ENCODE assay signal across 8 mouse cellular contexts in the genomic region with DNA sequence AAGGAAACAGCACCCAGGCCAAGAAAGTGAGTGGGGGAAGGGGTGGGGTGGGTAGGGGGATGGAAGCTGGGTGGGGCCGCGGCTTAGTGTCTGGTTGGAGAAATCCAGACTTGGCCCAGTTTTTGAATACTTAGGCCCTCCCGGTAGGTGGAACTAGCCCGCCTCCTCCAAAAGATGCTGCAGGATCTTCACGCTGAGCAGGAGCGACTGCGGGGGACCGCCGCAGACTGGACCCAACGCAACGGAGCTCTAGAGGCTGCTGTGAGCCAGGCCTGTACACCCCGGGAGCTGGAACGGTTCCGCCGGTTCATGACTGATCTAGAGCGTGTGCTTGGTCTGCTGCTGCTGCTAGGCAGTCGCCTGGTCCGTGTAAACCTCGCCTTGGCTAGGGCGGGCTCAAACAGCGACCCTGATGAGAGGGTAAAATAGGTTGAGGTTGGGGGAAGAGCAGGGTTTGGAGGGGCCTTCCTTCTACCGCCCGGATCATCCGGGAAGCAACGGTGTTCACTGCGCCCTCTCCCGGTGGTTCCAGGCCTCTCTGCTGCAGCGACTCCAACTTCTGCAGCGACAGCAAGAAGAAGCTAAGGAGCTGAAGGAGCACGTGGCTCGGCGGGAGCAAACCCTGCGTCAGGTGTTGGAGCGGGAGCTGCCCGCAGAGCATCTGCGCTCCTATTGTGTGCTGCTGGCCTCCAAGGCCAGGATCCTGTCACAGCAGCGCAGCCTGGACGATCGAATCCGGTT. TPM values are rescaled to one million over a fixed set of nuclear protein-coding genes. Genes with fewer than 3 reads are reported as not detected.
DNase-seq lines count a peak whose midpoint lies in the region; ATAC-seq and TF ChIP-seq lines count a peak whose summit lies in the region.

No protein-coding gene starts in this region.

- H3K4me1 ChIP-seq in forebrain, embryonic 14.5 days (ENCODE audit: control insufficient read depth, insufficient read depth, low read length), result peaks cover 18% of the 10 kb centered on the region
- H3K4me1 ChIP-seq in heart, postnatal 0 days (ENCODE audit: control insufficient read depth, insufficient read depth), result no peaks in the 10 kb centered on the region
- H3K4me1 ChIP-seq in liver, embryonic 14.5 days (replicated peaks; ENCODE audit: control insufficient read depth in 2 of 2, insufficient read depth in 2 of 2, low read length in 1 of 2), result peaks cover 0 to 5% of the 10 kb centered on the region in 2 experiments; a peak in 2 of 4 replicates
- peaks cover 13% of the 10 kb centered on the region for H3K4me1 ChIP-seq in neural tube, embryonic 11.5 days (ENCODE audit: control insufficient read depth, insufficient read depth, low read length)
- H3K4me1 ChIP-seq in testis, adult 2 months (ENCODE audit: control insufficient read depth, insufficient read depth, low read length), result peaks cover 28% of the 10 kb centered on the region

- peak overlapping the region; percentile 28 for H3K4me3 ChIP-seq in forebrain, embryonic 14.5 days (ENCODE audit: low read depth, low read length)
- H3K4me3 ChIP-seq in heart, postnatal 0 days (ENCODE audit: low read depth, low read length), result peak overlapping the region; percentile 25
- H3K4me3 ChIP-seq in liver, embryonic 14.5 days (ENCODE audit: insufficient read depth in 1 of 2, low read depth in 2 of 2, low read length in 2 of 2), result 0 out of 4 replicates have a peak overlapping the region, but pooled peaks of 1 of the 2 experiments have one; percentile 7
- peak overlapping the region; percentile 26 for H3K4me3 ChIP-seq in neural tube, embryonic 11.5 days (ENCODE audit: low read depth, low read length)
- peak overlapping the region; percentile 52 for H3K4me3 ChIP-seq in testis, adult 2 months (ENCODE audit: control insufficient read depth, low read depth, low read length)

- peak; percentile 71 for TF ChIP-seq CTCF in heart, postnatal 0 days (IDR thresholded peaks at IDR 0.05; ENCODE audit: low read depth)
- peak; percentile 90 for TF ChIP-seq CTCF in liver, embryonic 14.5 days (IDR thresholded peaks at IDR 0.05; ENCODE audit: low read depth)
- TF ChIP-seq CTCF in testis, adult 2 months (IDR thresholded peaks at IDR 0.05; ENCODE audit: control insufficient read depth, insufficient read depth, insufficient replicate concordance, low read depth, low read length), result peak; percentile 69; the same call in 1 of the 2 replicates

- H3K27me3 ChIP-seq in forebrain, embryonic 14.5 days (replicated peaks; ENCODE audit: control insufficient read depth, insufficient read depth, low read length), result peaks cover 51% of the 10 kb centered on the region
- peaks cover 67% of the 10 kb centered on the region for H3K27me3 ChIP-seq in heart, postnatal 0 days (ENCODE audit: control insufficient read depth, insufficient read depth, low read length)
- H3K27me3 ChIP-seq in liver, embryonic 14.5 days (ENCODE audit: control insufficient read depth, insufficient read depth, low read length), result peaks cover 61% of the 10 kb centered on the region
- peaks cover 54% of the 10 kb centered on the region for H3K27me3 ChIP-seq in neural tube, embryonic 11.5 days (ENCODE audit: control insufficient read depth, insufficient read depth, low read length)
- peaks cover 2% of the 10 kb centered on the region; the same call in 1 of the 2 replicates for H3K27me3 ChIP-seq in testis, adult 2 months (ENCODE audit: control insufficient read depth, insufficient read depth, low read length)

- peak overlapping the region; percentile 51 for H3K4me2 ChIP-seq in forebrain, embryonic 14.5 days (ENCODE audit: low read length)
- peak overlapping the region; percentile 51 for H3K4me2 ChIP-seq in heart, postnatal 0 days (ENCODE audit: low read depth, low read length)
- H3K4me2 ChIP-seq in liver, embryonic 14.5 days (ENCODE audit: low read depth), result peak overlapping the region; percentile 38
- peak overlapping the region; percentile 44 for H3K4me2 ChIP-seq in neural tube, embryonic 11.5 days (ENCODE audit: low read depth)

- no peak overlapping the region for H3K27ac ChIP-seq in forebrain, embryonic 14.5 days (ENCODE audit: low read depth, low read length)
- no peak overlapping the region for H3K27ac ChIP-seq in heart, postnatal 0 days (ENCODE audit: low read depth)
- no peak overlapping the region for H3K27ac ChIP-seq in liver, embryonic 14.5 days
- H3K27ac ChIP-seq in neural tube, embryonic 11.5 days (ENCODE audit: low read depth, low read length), result no peak overlapping the region
- no peak overlapping the region for H3K27ac ChIP-seq in testis, adult 2 months (ENCODE audit: control insufficient read depth, insufficient read depth, low read depth, low read length)

- H3K9ac ChIP-seq in forebrain, embryonic 14.5 days (ENCODE audit: low read length), result peak overlapping the region; percentile 48
- H3K9ac ChIP-seq in heart, postnatal 0 days (replicated peaks; ENCODE audit: low read depth, low read length), result 0 out of 2 replicates have a peak overlapping the region, but pooled peaks have one; percentile 14
- no peak overlapping the region for H3K9ac ChIP-seq in liver, embryonic 14.5 days (replicated peaks)
- H3K9ac ChIP-seq in neural tube, embryonic 11.5 days (ENCODE audit: low read length), result peak overlapping the region; percentile 47

- TF ChIP-seq POLR2A in testis, adult 2 months (IDR thresholded peaks at IDR 0.05; ENCODE audit: control insufficient read depth, low read depth, low read length), result no peak; the same call in 1 of the 2 replicates

- peak; percentile 41 for DNase-seq in CD4-positive helper T cell, adult 2 months (ENCODE audit: low read depth, low spot score)
- peak; percentile 86 for DNase-seq in cerebellum, adult 11 months
- peak; percentile 82 for DNase-seq in forebrain, embryonic 14.5 days (ENCODE audit: low spot score)
- DNase-seq in heart, postnatal 0 days (ENCODE audit: low spot score), result peak; percentile 48
- peak; percentile 84 to 85 for DNase-seq in kidney, postnatal 25 days
- DNase-seq in liver, embryonic 14.5 days (ENCODE audit: low read depth in 3 of 3, low spot score in 3 of 3), result no peak
- DNase-seq in neural tube, embryonic 11.5 days (ENCODE audit: low spot score), result peak; percentile 85

- WGBS in forebrain, embryonic 14.5 days, result 8% methylated on average over 40 of the region's 40 CpGs
- WGBS in heart, postnatal 0 days, result 9% methylated on average over 40 of the region's 40 CpGs
- 11% methylated on average over 40 of the region's 40 CpGs for WGBS in liver, embryonic 14.5 days (ENCODE audit: insufficient replicate concordance)
- 4% methylated on average over 40 of the region's 40 CpGs for WGBS in neural tube, embryonic 11.5 days

- no peaks in the 10 kb centered on the region for H3K36me3 ChIP-seq in forebrain, embryonic 14.5 days (ENCODE audit: control insufficient read depth, insufficient read depth, low read length)
- H3K36me3 ChIP-seq in heart, postnatal 0 days (replicated peaks; ENCODE audit: control insufficient read depth, insufficient read depth, low read length), result no peaks in the 10 kb centered on the region
- no peaks in the 10 kb centered on the region for H3K36me3 ChIP-seq in liver, embryonic 14.5 days (replicated peaks; ENCODE audit: control insufficient read depth, insufficient read depth, low read depth)
- no peaks in the 10 kb centered on the region for H3K36me3 ChIP-seq in neural tube, embryonic 11.5 days (ENCODE audit: control insufficient read depth, insufficient read depth, low read length)
- no peaks in the 10 kb centered on the region for H3K36me3 ChIP-seq in testis, adult 2 months (ENCODE audit: control insufficient read depth, insufficient read depth, low read length)

- peak; percentile 54; the same call in 1 of the 2 replicates for ATAC-seq in forebrain, embryonic 14.5 days
- ATAC-seq in heart, postnatal 0 days (ENCODE audit: insufficient read depth, low read depth), result peak; percentile 45; the same call in 1 of the 2 replicates
- ATAC-seq in liver, embryonic 14.5 days (ENCODE audit: insufficient read depth), result peak; percentile 40; the same call in 1 of the 2 replicates
- ATAC-seq in neural tube, embryonic 11.5 days (ENCODE audit: insufficient read depth, low FRiP score, low TSS enrichment), result no peak

- TF ChIP-seq EP300 in heart, postnatal 0 days (IDR thresholded peaks at IDR 0.05; ENCODE audit: low read depth), result no peak
- no peak for TF ChIP-seq EP300 in liver, embryonic 14.5 days (IDR thresholded peaks at IDR 0.05; ENCODE audit: low read depth)

- H3K9me3 ChIP-seq in forebrain, embryonic 14.5 days (replicated peaks; ENCODE audit: control insufficient read depth, low read length), result no peaks in the 10 kb centered on the region
- H3K9me3 ChIP-seq in heart, postnatal 0 days (replicated peaks; ENCODE audit: control insufficient read depth, low read length), result no peaks in the 10 kb centered on the region
- no peaks in the 10 kb centered on the region for H3K9me3 ChIP-seq in liver, embryonic 14.5 days (ENCODE audit: control insufficient read depth, low read length)
- H3K9me3 ChIP-seq in neural tube, embryonic 11.5 days (ENCODE audit: control insufficient read depth, low read length), result no peaks in the 10 kb centered on the region; the same call in 1 of the 2 replicates

RNA-seq across cellular contexts. Expression of gene Gm9837, which starts 3.9 kb away (rescaled TPM):
- polyA plus RNA-seq in forebrain, embryonic 14.5 days (2014; fragmentation: Nextera tagmentation; extraction: Ambion mirVana), result not detected in 2 replicates
- not detected in 2 replicates for total RNA-seq in heart, postnatal 0 days (2014; rRNA removed; ENCODE audit: low replicate concordance)
- not detected in 2 replicates for polyA plus RNA-seq in heart, postnatal 0 days (2015; fragmentation: Nextera tagmentation; extraction: Ambion mirVana)
- polyA plus RNA-seq in liver, embryonic 14.5 days (2012; rRNA removed), result not detected in 2 replicates
- polyA plus RNA-seq in liver, embryonic 14.5 days (2014; fragmentation: Nextera tagmentation; extraction: Ambion mirVana), result not detected in 2 replicates
- not detected in 2 replicates for polyA plus RNA-seq in neural tube, embryonic 11.5 days (2014; fragmentation: Nextera tagmentation; extraction: Ambion mirVana)
- polyA plus RNA-seq in testis, adult 2 months (2012; rRNA removed), result 11.1 and 13.4 TPM in 2 replicates

RNA-seq across cellular contexts. Expression of gene Shroom1, which starts 9.4 kb away (rescaled TPM):
- polyA plus RNA-seq in forebrain, embryonic 14.5 days (2014; fragmentation: Nextera tagmentation; extraction: Ambion mirVana), result 1.5 and 1.7 TPM in 2 replicates
- total RNA-seq in heart, postnatal 0 days (2014; rRNA removed; ENCODE audit: low replicate concordance), result 1.4 and 2.9 TPM in 2 replicates
- polyA plus RNA-seq in heart, postnatal 0 days (2015; fragmentation: Nextera tagmentation; extraction: Ambion mirVana), result 0.40 and 0.41 TPM in 2 replicates
- 1.5 and 1.7 TPM in 2 replicates for polyA plus RNA-seq in liver, embryonic 14.5 days (2012; rRNA removed)
- polyA plus RNA-seq in liver, embryonic 14.5 days (2014; fragmentation: Nextera tagmentation; extraction: Ambion mirVana), result 1.6 and 1.7 TPM in 2 replicates
- polyA plus RNA-seq in neural tube, embryonic 11.5 days (2014; fragmentation: Nextera tagmentation; extraction: Ambion mirVana), result 1.5 and 3.1 TPM in 2 replicates
- polyA plus RNA-seq in testis, adult 2 months (2012; rRNA removed), result 0.41 and 1.1 TPM in 2 replicates

RNA-seq across cellular contexts. Expression of gene Gm10447, which starts 9.5 kb away (rescaled TPM):
- polyA plus RNA-seq in forebrain, embryonic 14.5 days (2014; fragmentation: Nextera tagmentation; extraction: Ambion mirVana), result not detected in 2 replicates
- total RNA-seq in heart, postnatal 0 days (2014; rRNA removed; ENCODE audit: low replicate concordance), result not detected in 2 replicates
- 0.04 TPM in 1 of 2 replicates, not detected in the other for polyA plus RNA-seq in heart, postnatal 0 days (2015; fragmentation: Nextera tagmentation; extraction: Ambion mirVana)
- 0.15 and 0.19 TPM in 2 replicates for polyA plus RNA-seq in liver, embryonic 14.5 days (2012; rRNA removed)
- polyA plus RNA-seq in liver, embryonic 14.5 days (2014; fragmentation: Nextera tagmentation; extraction: Ambion mirVana), result not detected in 2 replicates
- polyA plus RNA-seq in neural tube, embryonic 11.5 days (2014; fragmentation: Nextera tagmentation; extraction: Ambion mirVana), result not detected in 2 replicates
- 0.05 and 0.11 TPM in 2 replicates for polyA plus RNA-seq in testis, adult 2 months (2012; rRNA removed)

RNA-seq across cellular contexts. Expression of gene Gm9945, which starts 13.6 kb away (rescaled TPM):
- polyA plus RNA-seq in forebrain, embryonic 14.5 days (2014; fragmentation: Nextera tagmentation; extraction: Ambion mirVana), result 0.19 TPM in 1 of 2 replicates, not detected in the other
- total RNA-seq in heart, postnatal 0 days (2014; rRNA removed; ENCODE audit: low replicate concordance), result not detected in 2 replicates
- not detected in 2 replicates for polyA plus RNA-seq in heart, postnatal 0 days (2015; fragmentation: Nextera tagmentation; extraction: Ambion mirVana)
- polyA plus RNA-seq in liver, embryonic 14.5 days (2012; rRNA removed), result 0.10 and 0.27 TPM in 2 replicates
- polyA plus RNA-seq in liver, embryonic 14.5 days (2014; fragmentation: Nextera tagmentation; extraction: Ambion mirVana), result 0.46 and 0.56 TPM in 2 replicates
- not detected in 2 replicates for polyA plus RNA-seq in neural tube, embryonic 11.5 days (2014; fragmentation: Nextera tagmentation; extraction: Ambion mirVana)
- polyA plus RNA-seq in testis, adult 2 months (2012; rRNA removed), result not detected in 2 replicates

RNA-seq across cellular contexts. Expression of gene Sowaha, which starts 13.7 kb away (rescaled TPM):
- 1.2 and 1.7 TPM in 2 replicates for polyA plus RNA-seq in forebrain, embryonic 14.5 days (2014; fragmentation: Nextera tagmentation; extraction: Ambion mirVana)
- total RNA-seq in heart, postnatal 0 days (2014; rRNA removed; ENCODE audit: low replicate concordance), result not detected in 2 replicates
- polyA plus RNA-seq in heart, postnatal 0 days (2015; fragmentation: Nextera tagmentation; extraction: Ambion mirVana), result 0.04 and 0.08 TPM in 2 replicates
- 15.4 and 15.5 TPM in 2 replicates for polyA plus RNA-seq in liver, embryonic 14.5 days (2012; rRNA removed)
- 13.1 and 13.8 TPM in 2 replicates for polyA plus RNA-seq in liver, embryonic 14.5 days (2014; fragmentation: Nextera tagmentation; extraction: Ambion mirVana)
- polyA plus RNA-seq in neural tube, embryonic 11.5 days (2014; fragmentation: Nextera tagmentation; extraction: Ambion mirVana), result 0.12 and 0.17 TPM in 2 replicates
- polyA plus RNA-seq in testis, adult 2 months (2012; rRNA removed), result 0.10 and 0.13 TPM in 2 replicates

Comparison
In these comparisons a context has a peak if more than half of its experiments do, and no peak if none do; other contexts are left out.
1. DNase-seq: peak in CD4-positive helper T cell, adult 2 months (single experiment), cerebellum, adult 11 months (single experiment), forebrain, embryonic 14.5 days (single experiment), heart, postnatal 0 days (single experiment), kidney, postnatal 25 days (2 of 2) and neural tube, embryonic 11.5 days (single experiment); none in liver, embryonic 14.5 days (0 of 3).
2. RNA of gene Gm9837, which starts 3.9 kb away (polyA plus RNA-seq): 11.1 to 13.4 TPM in testis, adult 2 months; not detected in forebrain, embryonic 14.5 days, not detected in heart, postnatal 0 days, not detected in liver, embryonic 14.5 days and not detected in neural tube, embryonic 11.5 days; every median in the first group is over 10 times any median in the second.
3. Peak in every context shown above with its lines, with median percentiles within 50 percentile points of each other: H3K4me2 ChIP-seq and CTCF ChIP-seq.